In the genomic region with DNA sequence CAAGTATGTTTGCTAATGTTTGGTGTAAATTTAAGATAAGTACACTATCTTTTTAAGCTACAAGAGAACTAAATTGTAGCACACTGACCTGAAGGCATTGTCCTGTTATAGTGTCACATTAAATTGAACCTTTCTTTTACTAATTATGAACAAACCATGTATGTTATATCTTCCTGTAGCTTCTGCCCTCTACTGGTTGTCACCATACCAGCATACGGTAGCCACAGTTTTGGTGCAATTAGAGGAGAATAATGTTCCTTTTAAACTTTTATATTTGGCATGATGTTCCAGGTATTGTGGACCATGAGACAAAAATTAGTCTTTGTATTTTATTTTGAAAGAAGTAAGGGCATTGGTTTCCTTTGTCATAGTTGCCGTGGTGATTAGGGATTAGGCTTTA, we compare ENCODE assay signal across 10 mouse cellular contexts. TPM values are rescaled to one million over a fixed set of nuclear protein-coding genes. Genes with fewer than 3 reads are reported as not detected.
DNase-seq lines count a peak whose midpoint lies in the region; ATAC-seq and TF ChIP-seq lines count a peak whose summit lies in the region.
"Had no signal": no experiment of that assay in that cellular context is flagged by ENCODE, and none has a peak within 500 bp of the region (broad histone marks: within the 10 kb centered on the region; RNA-seq: fewer than 3 reads in every experiment).

No protein-coding gene starts in this region.

- TF ChIP-seq CTCF in hindbrain, postnatal 0 days (IDR thresholded peaks at IDR 0.05; ENCODE audit: low read depth) = peak; percentile 67

- H3K9me3 ChIP-seq in hindbrain, postnatal 0 days (ENCODE audit: low read length) = no peaks in the 10 kb centered on the region
- H3K9me3 ChIP-seq in hindbrain, embryonic 10.5 days = no peaks in the 10 kb centered on the region
- H3K9me3 ChIP-seq in midbrain, embryonic 11.5 days (ENCODE audit: control insufficient read depth, low read length) = no peaks in the 10 kb centered on the region
- no peaks in the 10 kb centered on the region for H3K9me3 ChIP-seq in midbrain, embryonic 13.5 days

- H3K9ac ChIP-seq in hindbrain, postnatal 0 days (replicated peaks; ENCODE audit: low read length) = no peak overlapping the region
- H3K9ac ChIP-seq in midbrain, embryonic 11.5 days (ENCODE audit: low read length) = no peak overlapping the region
- no peak overlapping the region for H3K9ac ChIP-seq in midbrain, embryonic 13.5 days (replicated peaks)

- peaks cover 16% of the 10 kb centered on the region for H3K36me3 ChIP-seq in hindbrain, postnatal 0 days (ENCODE audit: insufficient read depth, low read length)
- peaks cover 61% of the 10 kb centered on the region for H3K36me3 ChIP-seq in hindbrain, embryonic 10.5 days
- peaks cover 5% of the 10 kb centered on the region for H3K36me3 ChIP-seq in midbrain, embryonic 11.5 days (ENCODE audit: control insufficient read depth, insufficient read depth, low read length)
- peaks cover 33% of the 10 kb centered on the region for H3K36me3 ChIP-seq in midbrain, embryonic 13.5 days

- H3K4me1 ChIP-seq in hindbrain, postnatal 0 days (ENCODE audit: insufficient read depth, low read length) = no peaks in the 10 kb centered on the region
- no peaks in the 10 kb centered on the region for H3K4me1 ChIP-seq in hindbrain, embryonic 10.5 days (replicated peaks)
- no peaks in the 10 kb centered on the region for H3K4me1 ChIP-seq in midbrain, embryonic 11.5 days (ENCODE audit: control insufficient read depth, insufficient read depth, low read length)
- H3K4me1 ChIP-seq in midbrain, embryonic 13.5 days (replicated peaks) = no peaks in the 10 kb centered on the region

- 84% methylated on average over 2 of the region's 2 CpGs for WGBS in hindbrain, postnatal 0 days
- WGBS in hindbrain, embryonic 10.5 days = 94% methylated on average over 2 of the region's 2 CpGs
- 84% methylated on average over 2 of the region's 2 CpGs for WGBS in midbrain, embryonic 11.5 days
- WGBS in midbrain, embryonic 13.5 days = 88% methylated on average over 2 of the region's 2 CpGs

- no peak overlapping the region for H3K4me3 ChIP-seq in hindbrain, postnatal 0 days (ENCODE audit: low read length)
- no peak overlapping the region for H3K4me3 ChIP-seq in hindbrain, embryonic 10.5 days
- H3K4me3 ChIP-seq in midbrain, embryonic 11.5 days (ENCODE audit: low read depth, low read length) = no peak overlapping the region
- no peak overlapping the region for H3K4me3 ChIP-seq in midbrain, embryonic 13.5 days (replicated peaks)

- peak; percentile 33 for DNase-seq in hindbrain, postnatal 0 days (ENCODE audit: low spot score)
- no peak for DNase-seq in hindbrain, embryonic 10.5 days (ENCODE audit: low spot score)
- peak; percentile 66 for DNase-seq in midbrain, embryonic 11.5 days (ENCODE audit: low spot score, missing footprints)
- peak; percentile 9 for DNase-seq in MEL-GATA-1-ER (ENCODE audit: extremely low read depth, low read depth)
- DNase-seq in right cerebral cortex, postnatal 14 days = no peak
- DNase-seq: heart, postnatal 10 days had no signal

- no peaks in the 10 kb centered on the region for H3K27me3 ChIP-seq in hindbrain, postnatal 0 days (ENCODE audit: insufficient read depth, low read length)
- no peaks in the 10 kb centered on the region for H3K27me3 ChIP-seq in hindbrain, embryonic 10.5 days (ENCODE audit: insufficient read depth, poor library complexity, severe bottlenecking)
- H3K27me3 ChIP-seq in midbrain, embryonic 11.5 days (ENCODE audit: control insufficient read depth, insufficient read depth, low read length) = no peaks in the 10 kb centered on the region
- H3K27me3 ChIP-seq in midbrain, embryonic 13.5 days = no peaks in the 10 kb centered on the region

- no peak overlapping the region for H3K4me2 ChIP-seq in hindbrain, postnatal 0 days (ENCODE audit: low read depth, low read length)
- H3K4me2 ChIP-seq in midbrain, embryonic 11.5 days = no peak overlapping the region
- H3K4me2 ChIP-seq in midbrain, embryonic 13.5 days (replicated peaks) = no peak overlapping the region

- ATAC-seq in hindbrain, postnatal 0 days = no peak; the same call in 1 of the 2 replicates
- ATAC-seq in midbrain, embryonic 11.5 days (ENCODE audit: low FRiP score) = no peak
- ATAC-seq in midbrain, embryonic 13.5 days = no peak
- peak; percentile 74 for ATAC-seq in megakaryocyte progenitor cell, adult 5-6 weeks (replicated peaks; ENCODE audit: poor library complexity)
- ATAC-seq in erythroblast, adult 5-6 weeks (replicated peaks; ENCODE audit: low FRiP score, poor library complexity, severe bottlenecking) = no peak

- no peak overlapping the region for H3K27ac ChIP-seq in hindbrain, postnatal 0 days
- no peak overlapping the region for H3K27ac ChIP-seq in hindbrain, embryonic 10.5 days
- no peak overlapping the region for H3K27ac ChIP-seq in midbrain, embryonic 11.5 days (ENCODE audit: low read depth, low read length)
- no peak overlapping the region for H3K27ac ChIP-seq in midbrain, embryonic 13.5 days
- H3K27ac ChIP-seq: macrophage had no signal

RNA-seq across cellular contexts. Expression of a gene that starts 27.4 kb away (rescaled TPM):
- total RNA-seq in hindbrain, postnatal 0 days (2014; rRNA removed) = 0.10 and 0.29 TPM in 2 replicates
- 0.23 and 0.25 TPM in 2 replicates for polyA plus RNA-seq in hindbrain, postnatal 0 days (2015; fragmentation: Nextera tagmentation; extraction: Ambion mirVana)
- not detected in 2 replicates for polyA plus RNA-seq in hindbrain, embryonic 10.5 days (2016; fragmentation: Nextera tagmentation; extraction: Ambion mirVana)
- 0.08 TPM in 1 of 2 replicates, not detected in the other for polyA plus RNA-seq in midbrain, embryonic 11.5 days (2014; fragmentation: Nextera tagmentation; extraction: Ambion mirVana)
- polyA plus RNA-seq in midbrain, embryonic 13.5 days (2015; fragmentation: Nextera tagmentation; extraction: Ambion mirVana) = 0.09 TPM in 1 of 2 replicates, not detected in the other
- total RNA-seq in megakaryocyte progenitor cell, adult 5-6 weeks (2015) = not detected in 2 replicates
- total RNA-seq in megakaryocyte progenitor cell, adult 5-6 weeks (2017) = 0.10 and 0.12 TPM in 2 replicates
- not detected in 2 replicates for total RNA-seq in erythroblast, adult 5-6 weeks (2015; ENCODE audit: low replicate concordance)
- total RNA-seq in erythroblast, adult 5-6 weeks (2017; ENCODE audit: low replicate concordance) = 0.56 and 0.60 TPM in 2 replicates
- total RNA-seq: heart, postnatal 10 days had no signal
- polyA plus RNA-seq: macrophage had no signal

Comparison
In these comparisons a context has a peak if more than half of its experiments do, and no peak if none do; other contexts are left out.
1. DNase-seq: peak in hindbrain, postnatal 0 days (single experiment), midbrain, embryonic 11.5 days (single experiment) and MEL-GATA-1-ER (single experiment); none in hindbrain, embryonic 10.5 days (single experiment) and right cerebral cortex, postnatal 14 days (single experiment).